Mouse (Mus musculus) cerebral cortex, adult 2 months (tissue): ENCODE measurements around the gene Tmem102.

Experiments
- WGBS: fragments of 180-500 bp; shearing (Covaris S2); methylation state at CpG from one replicate; pipeline ENCODE4 v1.1.7; 2018; 5-methylcytosine and 5-hydroxymethylcytosine counted together

Tmem102 gene

DNA sequence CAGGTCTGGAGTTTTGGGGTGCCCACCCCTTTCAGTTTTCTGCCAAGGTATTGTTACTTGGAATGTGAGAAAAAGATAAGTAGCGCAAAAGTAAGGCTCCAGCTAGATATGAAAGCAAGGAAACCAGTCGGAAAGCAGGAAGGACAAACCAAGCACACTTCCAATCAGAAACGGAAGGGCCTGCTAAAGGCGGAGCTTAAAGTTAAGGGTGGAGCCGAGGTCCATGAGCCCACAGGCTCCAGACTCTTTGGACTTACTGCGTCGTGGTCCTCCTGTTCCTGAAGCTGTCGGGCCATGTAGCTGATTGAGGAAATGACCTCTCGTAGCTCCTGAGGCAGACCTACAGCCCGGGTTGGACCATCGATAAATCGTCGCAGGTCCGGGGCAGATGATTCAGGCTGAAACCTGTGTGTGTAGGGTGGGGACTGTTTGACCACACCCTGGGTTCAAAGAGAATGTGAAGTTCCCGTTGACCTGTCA, 20.6 kb downstream of the Tmem102 start:
- WGBS, result 43% methylated on average over 15 of the region's 15 CpGs

GRCm38 (mm10) chr11:69781828-69782227, 23.6 kb downstream of the Tmem102 start:
- 39% methylated on average over 4 of the region's 4 CpGs for whole genome bisulfite sequencing

- 58% methylated on average over 7 of the region's 7 CpGs for WGBS
These were observed 26.4 kb downstream of the Tmem102 start for GRCm38 (mm10) chr11:69778985-69779384.

- 66% methylated on average over 23 of the region's 23 CpGs for WGBS
These were observed 27.0 kb downstream of the Tmem102 start for GRCm38 (mm10) chr11:69778258-69778982.

DNA sequence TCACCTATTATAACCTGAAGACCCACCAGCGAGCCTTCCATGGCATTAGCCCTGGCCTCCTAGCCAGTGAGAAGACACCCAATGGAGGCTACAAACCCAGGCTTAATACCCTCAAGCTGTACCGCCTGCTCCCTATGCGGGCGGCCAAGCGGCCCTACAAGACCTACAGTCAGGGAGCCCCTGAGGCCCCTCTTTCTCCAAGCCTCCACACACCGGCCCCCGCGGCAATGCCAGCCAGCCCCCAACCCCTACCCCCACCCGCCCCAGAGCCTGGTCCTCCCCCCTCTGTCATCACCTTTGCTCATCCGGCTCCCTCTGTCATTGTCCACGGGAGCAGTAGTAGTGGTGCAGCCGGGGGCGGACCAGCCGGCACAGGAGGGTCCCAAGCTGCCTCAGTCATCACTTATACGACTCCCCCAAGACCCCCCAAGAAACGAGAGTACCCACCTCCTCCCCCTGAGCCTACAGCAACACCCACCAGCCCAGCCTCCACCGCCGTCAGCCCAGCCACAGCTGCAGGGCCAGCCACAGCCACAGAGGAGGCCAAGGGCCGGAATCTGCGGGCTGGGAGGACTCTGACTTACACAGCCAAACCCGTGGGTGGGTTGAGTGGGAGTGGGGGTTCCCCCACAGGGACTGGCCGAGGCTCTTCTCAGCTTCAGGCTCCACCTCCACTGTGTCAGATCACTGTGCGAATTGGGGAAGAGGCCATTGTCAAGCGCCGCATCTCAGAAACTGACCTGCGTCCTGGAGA, 27.7 kb downstream of the Tmem102 start:
- WGBS, result 71% methylated on average over 26 of the region's 26 CpGs

- WGBS, result 83% methylated on average over 20 of the region's 20 CpGs
These were observed 28.9 kb downstream of the Tmem102 start for GRCm38 (mm10) chr11:69776488-69776887.

GRCm38 (mm10) chr11:69775716-69776115, 29.7 kb downstream of the Tmem102 start:
- WGBS, result 75% methylated on average over 10 of the region's 10 CpGs

DNA sequence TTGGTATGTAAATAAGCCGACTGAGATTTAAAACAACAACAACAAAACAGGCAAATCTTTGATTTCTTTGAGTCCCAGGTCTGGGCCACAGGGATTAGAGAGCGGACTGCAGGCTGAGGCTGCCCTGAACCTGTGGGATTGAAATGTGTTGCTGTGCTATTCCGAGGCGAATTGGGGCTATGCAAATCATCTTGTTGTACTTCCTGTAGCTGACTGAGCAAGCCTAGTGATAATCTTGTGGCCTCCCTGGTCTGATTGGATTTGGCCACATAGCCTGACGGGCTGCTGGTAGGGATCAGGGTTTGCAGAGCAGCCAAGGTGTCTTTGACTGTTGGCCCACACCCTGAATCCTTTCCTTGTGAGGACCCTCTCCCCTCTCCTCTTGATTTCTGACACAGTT, 30.5 kb downstream of the Tmem102 start:
- 58% methylated on average over 5 of the region's 5 CpGs for WGBS

DNA sequence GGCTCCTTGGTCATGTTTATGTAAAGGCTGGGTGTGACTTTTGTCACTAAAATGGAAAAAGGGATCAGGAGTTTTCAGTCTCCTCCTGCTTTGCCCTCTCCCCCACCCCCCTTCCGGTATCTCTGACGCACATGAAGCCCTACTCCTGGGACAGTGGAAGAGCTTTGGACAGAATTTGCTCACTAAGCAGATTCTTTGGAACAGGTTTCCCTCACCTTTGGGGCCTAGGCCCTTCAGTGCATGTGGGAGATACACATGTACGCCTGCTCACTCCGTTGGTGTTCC, 37.9 kb downstream of the Tmem102 start:
- WGBS, result 52% methylated on average over 4 of the region's 4 CpGs

DNA sequence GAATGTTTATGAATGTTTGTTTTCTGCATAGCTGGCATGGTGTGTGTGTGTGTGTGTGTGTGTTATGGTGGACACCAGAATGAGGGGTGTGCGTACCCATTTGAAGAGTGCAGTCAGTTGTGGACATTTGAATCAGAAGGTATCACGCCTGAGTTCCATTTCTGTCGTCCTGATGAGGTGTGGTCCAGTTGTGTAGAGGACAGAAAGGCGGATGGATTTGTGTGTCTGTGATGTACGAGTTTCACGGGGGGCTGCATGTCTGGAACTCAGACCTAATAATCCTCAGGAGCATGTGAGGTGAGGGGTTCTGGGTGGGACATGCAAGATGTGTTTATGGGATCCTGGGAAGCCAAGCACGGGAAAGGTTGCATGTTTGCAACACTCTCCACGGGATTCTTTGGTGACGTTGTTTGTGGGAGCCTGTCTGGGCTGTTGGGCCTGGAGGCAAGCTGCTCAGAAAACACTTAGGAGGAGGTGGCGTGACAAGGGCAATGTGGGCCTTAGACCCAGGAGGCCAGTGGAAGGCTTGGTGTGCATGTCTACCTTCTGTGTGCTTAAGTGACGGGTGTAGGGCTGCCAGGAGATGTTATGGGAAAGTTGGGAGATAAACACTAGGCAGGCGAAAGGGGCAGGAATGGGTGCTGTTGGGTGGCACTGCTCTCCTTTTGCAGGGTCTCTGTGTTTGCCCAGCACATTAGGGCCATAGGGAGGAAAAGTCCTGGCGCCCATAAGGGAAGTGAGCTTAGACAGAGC, 38.4 kb downstream of the Tmem102 start:
- WGBS, result 29% methylated on average over 13 of the region's 13 CpGs

GRCm38 (mm10) chr11:69766126-69766609, 39.3 kb downstream of the Tmem102 start:
- WGBS, result under 1% methylated on average over 37 of the region's 37 CpGs

DNA sequence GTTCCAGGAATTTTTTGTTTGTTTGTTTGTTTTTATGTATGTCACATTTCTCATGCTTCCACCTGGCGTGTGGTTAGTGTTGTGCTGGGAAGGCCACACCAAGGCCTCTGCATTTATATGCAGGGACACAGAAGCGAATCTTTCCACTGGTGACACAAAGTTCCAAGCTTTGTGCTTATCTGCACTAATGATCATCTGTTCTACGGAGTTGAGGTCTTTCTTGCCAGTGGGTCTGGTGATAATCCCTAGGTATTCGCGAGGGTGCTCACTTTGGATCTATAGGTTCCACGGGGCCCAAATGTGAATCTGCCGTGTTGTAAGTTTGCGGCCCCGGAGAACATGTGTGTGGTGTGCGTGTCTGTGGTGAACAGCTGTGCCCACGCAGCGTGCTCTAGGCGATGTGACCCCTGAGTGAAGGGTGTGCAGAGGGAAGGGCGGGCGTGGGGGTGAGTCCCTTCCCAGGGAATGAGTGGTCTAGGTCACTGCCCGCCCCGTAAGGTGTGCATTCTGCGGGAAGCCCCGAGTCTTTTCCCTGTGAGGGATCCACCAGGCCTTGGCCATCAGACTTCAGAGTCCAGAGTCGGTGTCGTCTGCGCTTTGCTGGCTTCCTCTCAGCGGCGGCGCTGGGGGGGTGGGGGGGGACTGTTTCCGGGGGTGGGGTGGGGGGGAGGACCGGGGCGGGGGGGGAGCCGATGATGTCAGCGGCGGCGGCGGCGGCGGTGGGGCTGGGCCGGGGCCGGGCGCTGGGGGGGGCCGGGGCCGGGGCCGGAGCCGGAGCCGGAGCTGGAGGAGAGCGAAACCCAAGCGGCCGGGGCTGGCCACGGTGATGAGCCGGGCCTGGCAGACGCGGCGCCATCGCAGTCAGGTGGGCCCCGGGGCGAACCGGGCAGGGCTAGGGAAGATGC, 40.0 kb downstream of the Tmem102 start, which contains the start of gene Zbtb4:
Gene Zbtb4, plus strand, starts transcription at position 692 of the 905 bp plus-strand sequence.
- 9% methylated on average over 55 of the region's 55 CpGs for WGBS

GRCm38 (mm10) chr11:69763551-69763950, 41.9 kb downstream of the Tmem102 start:
- 80% methylated on average over 7 of the region's 7 CpGs for WGBS

GRCm38 (mm10) chr11:69761868-69762267, 43.6 kb downstream of the Tmem102 start, which contains the start of gene Slc35g3:
Slc35g3 (minus strand) TSS chr11:69761968.
- WGBS, result 76% methylated on average over 1 of the region's 1 CpGs

DNA sequence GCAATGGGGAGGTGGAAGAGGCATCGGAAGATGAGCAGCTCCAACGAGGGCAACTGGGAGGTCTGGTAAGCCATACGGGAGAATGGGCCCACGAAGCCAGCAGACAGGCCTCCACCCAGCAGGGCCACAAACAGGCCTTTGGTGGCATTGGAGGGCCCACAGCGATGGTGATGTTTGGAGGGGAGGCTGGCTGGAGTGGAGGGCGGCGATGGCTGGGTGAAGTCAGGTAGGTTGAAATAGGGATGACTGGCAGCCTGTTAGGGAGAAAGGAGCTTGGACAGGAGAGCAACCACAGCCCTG, 44.6 kb downstream of the Tmem102 start:
- 96% methylated on average over 7 of the region's 7 CpGs for WGBS

DNA sequence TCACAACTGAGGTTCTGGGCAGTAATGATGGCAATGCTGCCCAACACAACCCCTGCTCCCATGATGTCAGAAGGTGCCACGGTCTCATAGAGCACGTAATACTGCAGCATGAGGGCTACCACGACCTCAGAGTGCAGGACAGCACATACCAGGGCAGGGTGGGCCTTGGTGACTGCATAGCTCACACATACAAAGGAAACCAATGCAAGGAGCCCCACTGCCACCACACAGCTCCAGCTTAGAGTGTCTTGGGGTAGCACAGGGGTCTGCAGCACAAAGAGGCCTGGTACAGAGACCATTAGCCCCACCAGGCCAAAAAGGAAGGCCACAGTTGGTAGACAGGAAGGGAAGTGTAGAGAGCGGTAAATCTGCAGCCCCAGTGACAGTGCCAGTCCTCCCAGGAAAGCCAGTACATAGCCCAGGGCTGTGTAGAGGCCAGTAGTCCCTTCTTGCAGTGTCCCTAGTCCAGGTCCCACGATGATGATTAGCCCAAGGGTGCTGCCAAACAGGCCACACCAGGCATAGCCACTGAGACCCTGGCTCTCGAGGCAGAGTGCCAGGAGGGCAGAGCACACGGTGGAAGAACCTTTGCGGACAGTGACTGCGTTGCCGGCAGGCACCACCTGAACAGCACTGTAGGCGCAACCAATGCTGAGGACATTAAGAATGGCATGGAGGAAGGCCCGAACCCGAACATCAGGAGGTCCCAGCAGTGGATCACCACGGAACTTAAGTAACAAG, 45.1 kb downstream of the Tmem102 start:
- WGBS, result 88% methylated on average over 14 of the region's 14 CpGs

GRCm38 (mm10) chr11:69758971-69759721, 46.3 kb downstream of the Tmem102 start:
- under 1% methylated on average over 37 of the region's 37 CpGs for WGBS

GRCm38 (mm10) chr11:69758478-69758970, 46.9 kb downstream of the Tmem102 start, which contains the start of gene Polr2a:
Polr2a (minus strand) TSS chr11:69758637.
- 0% methylated on average over 36 of the region's 36 CpGs for WGBS

DNA sequence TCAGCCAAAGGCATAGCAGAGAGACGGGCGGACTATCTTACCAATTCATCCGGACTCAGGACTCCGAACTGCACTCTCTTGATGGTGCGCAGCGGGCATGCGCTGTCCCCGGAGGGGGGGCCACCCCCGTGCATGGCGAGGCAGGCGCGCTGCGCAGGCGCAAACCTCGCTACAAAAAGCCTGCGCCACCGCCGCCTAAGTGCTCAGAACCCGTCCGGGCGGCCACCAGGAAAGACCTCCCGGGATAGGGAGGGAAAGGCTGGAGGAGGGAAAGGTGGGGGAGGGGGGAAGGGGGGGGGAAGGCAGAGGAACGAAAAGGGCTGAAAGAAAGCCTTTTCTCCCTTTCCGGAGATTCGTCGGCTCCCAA, 47.4 kb downstream of the Tmem102 start:
- under 1% methylated on average over 25 of the region's 26 CpGs for WGBS
